Mouse (Mus musculus) gastrocnemius, adult 18-20 months (tissue): Measurements from ENCODE around the gene Vmn1r73. TPM values are rescaled to one million over a fixed set of nuclear protein-coding genes. Genes with fewer than 3 reads are reported as not detected.

Experiments used
- DNase-seq: peaks from one replicate; pipeline ENCODE4 v3.0.0; 2021; ENCODE audit warnings: low spot score
- long read RNA-seq, 2 experiments: library from polyadenylated mRNA; stranded (forward); transcript quantifications; one replicate each; pipeline ENCODE4 v2.0.0; 2021
- total RNA-seq, 2 experiments: library from RNA; stranded (reverse); gene quantifications; 2 replicates each; pipeline ENCODE4 v1.2.3; 2021

Gene Vmn1r73
- total RNA-seq = not detected
- long read RNA-seq, experiment 1 = 0 reads
- long read RNA-seq, experiment 2 = 0 reads

DNA sequence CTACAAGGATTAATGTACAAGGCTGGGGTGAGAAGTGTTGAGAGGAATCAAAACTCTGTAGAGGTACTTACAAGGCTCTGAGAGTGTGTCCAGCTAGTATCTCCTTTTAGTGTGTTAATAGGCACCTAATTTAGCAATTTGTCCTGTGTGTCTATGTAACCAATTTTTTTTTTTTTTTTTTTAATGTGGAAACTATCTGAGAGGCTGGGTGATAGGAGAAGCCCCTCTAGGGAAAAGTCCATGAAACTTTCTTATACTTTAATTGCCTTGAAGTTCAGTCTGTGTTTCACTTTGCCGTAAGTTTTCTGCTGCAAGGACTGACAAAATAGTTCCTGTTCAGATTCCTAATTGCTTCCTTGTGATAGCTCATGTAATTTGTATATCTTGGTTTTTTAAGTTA is at the start of gene Vmn1r73:
Gene Vmn1r73 (plus strand): TSS at position 301 of the 400 bp plus-strand sequence.
- DNase-seq = no peak

Other genes starting within 250 kb of the Vmn1r73 start
- not detected for gene Zscan4-ps2, start 216.0 kb upstream of the Vmn1r73 start, total RNA-seq
- not detected for gene Zscan4-ps3, start 121.0 kb upstream of the Vmn1r73 start, total RNA-seq
- not detected for gene Vmn1r72, start 50.1 kb upstream of the Vmn1r73 start, total RNA-seq
- gene Vmn1r74, start 103.7 kb downstream of the Vmn1r73 start, total RNA-seq = not detected
- gene Vmn1r75, start 144.4 kb downstream of the Vmn1r73 start, total RNA-seq = not detected
- not detected for gene Vmn1r76, start 207.9 kb downstream of the Vmn1r73 start, total RNA-seq